Mouse (Mus musculus) erythroblast, embryonic 14.5 days (primary cell): ENCODE measurements around the gene Fgd2. TPM values are rescaled to one million over a fixed set of nuclear protein-coding genes. Genes with fewer than 3 reads are reported as not detected.

Experiments used
- H3K27me3 ChIP-seq: 2 replicates; pipeline ENCODE4 v1.6.1; 2012; ENCODE audit warnings: inconsistent platforms; ENCODE audit not compliant: control insufficient read depth
- H3K36me3 ChIP-seq: 2 replicates; pipeline ENCODE4 v1.6.1; 2012; ENCODE audit warnings: mild to moderate bottlenecking, inconsistent platforms; ENCODE audit not compliant: control insufficient read depth
- H3K4me1 ChIP-seq: 2 replicates; pipeline ENCODE4 v1.6.1; 2012; ENCODE audit warnings: inconsistent platforms; ENCODE audit not compliant: control insufficient read depth
- H3K4me3 ChIP-seq: replicated peaks from 2 replicates; pipeline ENCODE3; 2012; ENCODE audit warnings: moderate library complexity, mild to moderate bottlenecking, inconsistent platforms
- H3K9me3 ChIP-seq: 2 replicates; pipeline ENCODE4 v1.6.1; 2012; ENCODE audit warnings: low read length, inconsistent platforms, mixed read lengths; ENCODE audit not compliant: control insufficient read depth
- GATA1 ChIP-seq: IDR thresholded peaks from 2 replicates; pipeline ENCODE4 v1.6.1; 2012; ENCODE audit warnings: low read length, inconsistent platforms, mixed read lengths
- TAL1 ChIP-seq: IDR thresholded peaks from 3 replicates; pipeline ENCODE4 v1.6.1; 2012; ENCODE audit warnings: low read length, inconsistent platforms, mixed read lengths
- polyA plus RNA-seq: library from polyadenylated mRNA; stranded (reverse); fragments of >175 nt; gene quantifications from 2 replicates; pipeline ENCODE4 v1.2.3, GENCODE M21; 2012

Fgd2 gene
- polyA plus RNA-seq, 1 experiment, result 0.28 TPM

DNA sequence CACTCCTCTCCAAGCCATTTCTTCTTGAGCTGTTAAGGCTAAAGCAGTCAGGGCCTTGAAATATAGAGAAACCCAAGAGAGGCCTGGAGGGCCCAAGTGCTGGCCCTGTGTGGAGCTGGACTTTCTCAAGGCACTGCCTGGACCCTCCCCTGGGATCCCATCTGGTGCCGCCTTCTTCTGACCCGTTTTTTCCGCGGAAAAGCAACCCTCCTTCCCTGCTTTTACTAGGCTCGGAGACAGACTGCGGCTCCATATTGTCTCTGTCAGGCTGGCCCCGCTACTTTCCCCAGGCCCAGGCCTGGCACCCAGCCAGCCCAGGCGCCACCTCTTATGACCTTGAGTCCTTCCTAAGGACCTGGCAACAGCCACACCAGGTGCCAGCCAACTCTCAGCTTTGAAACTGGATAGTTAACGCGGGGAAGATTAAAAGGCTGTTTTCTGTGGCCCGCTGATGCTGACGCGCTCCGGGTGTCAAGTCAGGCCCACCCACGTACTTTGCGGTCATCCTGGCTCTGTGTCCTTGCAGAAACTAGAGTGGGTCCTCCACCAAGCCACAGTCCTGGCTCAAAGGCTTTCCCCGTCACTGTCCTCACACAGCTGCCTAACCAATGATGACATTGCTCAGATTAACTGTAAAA lies 4.8 kb upstream of the Fgd2 start:
- H3K4me3 ChIP-seq, result no peak overlapping the region
- no peaks in the 10 kb centered on the region for H3K9me3 ChIP-seq

DNA sequence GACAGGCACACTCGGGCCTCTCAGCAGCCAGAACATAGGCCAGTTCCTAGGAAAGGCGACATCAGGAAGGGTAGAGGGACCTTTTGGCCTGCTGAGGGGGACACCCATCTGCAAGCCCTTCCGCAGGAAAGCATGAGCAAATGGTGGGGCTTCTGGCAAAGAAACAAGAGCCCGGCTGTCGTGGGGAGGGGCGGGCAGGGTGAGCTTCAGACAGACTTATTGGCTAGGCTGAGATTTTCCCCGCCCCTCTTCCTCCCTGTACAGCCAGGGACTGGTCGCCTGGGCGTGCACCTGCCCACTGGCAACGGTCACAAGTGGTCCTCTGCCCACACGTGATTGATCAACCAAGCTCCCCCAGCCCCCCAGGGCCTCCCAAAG lies 4.2 kb upstream of the Fgd2 start:
- Histone ChIP-seq H3K27me3 (peaks cover 3% of the 10 kb centered on the region; the same call in 1 of the 2 replicates), H3K36me3 (no peaks in the 10 kb centered on the region), H3K4me3 (no peak overlapping the region), H3K9me3 (no peaks in the 10 kb centered on the region), H3K4me1 (no peaks in the 10 kb centered on the region; the same call in 1 of the 2 replicates)
- TF ChIP-seq TAL1 (no peak), GATA1 (no peak)

More for the DNA sequence above, 4.8 kb upstream of the Fgd2 start:
- Histone ChIP-seq H3K36me3 (no peaks in the 10 kb centered on the region), H3K27me3 (peaks cover 3% of the 10 kb centered on the region; the same call in 1 of the 2 replicates), H3K4me1 (no peaks in the 10 kb centered on the region; the same call in 1 of the 2 replicates)
- no peak for TF ChIP-seq TAL1
- no peak for TF ChIP-seq GATA1

DNA sequence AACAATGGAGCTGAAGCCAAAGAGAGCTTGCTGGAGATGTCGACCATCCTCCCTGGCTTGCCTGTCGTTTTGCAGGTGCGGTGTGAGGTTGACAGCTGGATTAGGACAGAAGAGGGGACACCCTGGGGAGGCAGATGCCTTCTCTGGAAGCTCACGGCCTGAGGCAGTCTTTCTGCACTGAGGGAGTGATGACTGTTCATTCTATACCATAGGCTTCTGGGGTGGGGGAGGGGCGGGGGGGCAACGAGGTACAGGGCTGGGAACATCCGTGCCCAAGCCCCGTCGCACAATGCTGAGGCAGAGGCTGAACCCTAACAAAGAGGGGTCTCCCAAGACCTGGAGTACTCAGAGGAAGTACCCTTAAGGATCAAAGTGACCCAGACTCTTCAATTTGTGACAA lies 3.8 kb upstream of the Fgd2 start:
- Histone ChIP-seq H3K36me3 (no peaks in the 10 kb centered on the region), H3K27me3 (peaks cover 3% of the 10 kb centered on the region; the same call in 1 of the 2 replicates), H3K9me3 (no peaks in the 10 kb centered on the region), H3K4me1 (no peaks in the 10 kb centered on the region; the same call in 1 of the 2 replicates), H3K4me3 (no peak overlapping the region)
- TF ChIP-seq GATA1 (no peak), TAL1 (no peak)

DNA sequence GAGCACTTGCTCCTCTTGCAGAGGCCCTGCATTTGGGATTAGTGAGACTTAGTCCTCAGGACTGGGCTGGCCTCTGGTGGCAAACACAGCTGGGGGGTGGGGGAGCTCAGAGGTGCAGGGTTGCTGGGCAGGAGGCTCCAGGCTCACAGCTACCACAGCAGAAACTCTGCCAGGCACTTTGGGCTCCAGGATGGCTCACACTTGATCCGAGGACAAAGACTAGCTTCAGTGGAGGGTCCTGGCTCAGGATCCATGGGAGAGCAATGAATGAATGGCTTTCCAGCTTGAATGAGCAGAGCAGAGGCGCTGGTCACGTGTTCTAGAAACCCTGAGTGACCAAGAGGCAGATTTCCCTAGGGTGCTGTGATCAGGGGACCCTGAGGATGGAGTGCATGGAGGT lies 1.8 kb upstream of the Fgd2 start:
- no peaks in the 10 kb centered on the region; the same call in 1 of the 2 replicates for H3K4me1 ChIP-seq
- H3K36me3 ChIP-seq, result no peaks in the 10 kb centered on the region
- no peaks in the 10 kb centered on the region for H3K9me3 ChIP-seq
- no peak for TF ChIP-seq TAL1
- no peak for TF ChIP-seq GATA1
- H3K4me3 ChIP-seq, result no peak overlapping the region
- peaks cover 3% of the 10 kb centered on the region; the same call in 1 of the 2 replicates for H3K27me3 ChIP-seq

DNA sequence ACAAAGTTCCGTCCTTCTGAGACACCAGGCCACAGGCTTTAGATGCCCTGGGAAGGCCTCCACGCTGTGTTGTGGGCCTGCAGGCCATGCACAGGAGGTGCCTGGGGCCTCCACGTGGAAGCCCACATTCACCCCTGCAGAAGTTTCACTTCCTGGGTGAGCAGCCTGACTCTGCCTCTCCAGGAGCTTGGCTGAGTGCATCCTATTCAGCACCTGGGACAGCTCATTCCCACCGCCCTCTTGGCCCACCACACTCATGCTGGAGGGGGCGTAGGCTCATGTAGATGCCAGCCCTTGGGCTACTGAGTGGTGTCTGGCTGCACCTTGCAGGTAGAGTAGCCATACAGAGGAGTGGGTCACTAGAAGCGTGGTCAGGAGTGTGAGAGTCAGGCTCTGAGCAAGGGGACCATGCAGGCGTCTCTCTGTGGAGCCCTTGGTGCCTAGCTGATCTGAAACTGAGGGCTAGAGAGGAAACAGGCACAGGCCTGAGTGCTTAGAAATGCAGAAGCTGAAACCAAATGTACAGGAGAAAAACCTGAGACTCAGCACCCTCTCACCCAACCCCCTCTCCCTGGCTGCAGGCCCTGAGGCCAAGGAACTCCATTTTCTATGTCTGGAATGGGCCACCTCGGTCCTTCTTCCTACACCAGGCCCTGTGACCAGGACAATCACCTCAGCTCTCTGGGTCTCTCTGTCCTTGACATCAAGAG lies 1.4 kb downstream of the Fgd2 start:
- TF ChIP-seq GATA1 (no peak), TAL1 (no peak)
- Histone ChIP-seq H3K4me3 (no peak overlapping the region), H3K36me3 (no peaks in the 10 kb centered on the region), H3K9me3 (no peaks in the 10 kb centered on the region), H3K4me1 (no peaks in the 10 kb centered on the region; the same call in 1 of the 2 replicates), H3K27me3 (no peaks in the 10 kb centered on the region)

DNA sequence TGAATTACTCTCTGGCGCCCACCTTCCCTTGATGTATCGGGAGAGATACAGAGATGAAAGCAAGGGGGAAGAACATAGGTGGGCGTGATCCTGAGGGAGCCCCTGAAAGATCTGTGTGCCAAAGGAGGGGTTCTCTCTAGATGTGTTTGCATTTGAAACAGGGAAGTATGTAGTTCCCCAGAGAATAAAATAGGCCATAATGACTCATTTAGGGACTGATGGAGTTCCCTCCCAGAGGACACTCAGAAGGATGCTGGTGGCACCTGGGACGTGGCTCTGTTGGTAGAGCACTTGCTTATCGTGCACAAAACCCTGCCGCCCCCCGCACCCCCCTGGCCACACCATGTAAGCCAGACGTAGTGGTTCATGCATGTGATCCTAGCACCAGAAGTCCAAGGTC lies 2.4 kb downstream of the Fgd2 start:
- H3K4me1 ChIP-seq, result no peaks in the 10 kb centered on the region; the same call in 1 of the 2 replicates
- no peaks in the 10 kb centered on the region for H3K27me3 ChIP-seq
- TF ChIP-seq GATA1 (no peak), TAL1 (no peak)
- H3K36me3 ChIP-seq, result no peaks in the 10 kb centered on the region
- H3K9me3 ChIP-seq, result no peaks in the 10 kb centered on the region
- no peak overlapping the region for H3K4me3 ChIP-seq

DNA sequence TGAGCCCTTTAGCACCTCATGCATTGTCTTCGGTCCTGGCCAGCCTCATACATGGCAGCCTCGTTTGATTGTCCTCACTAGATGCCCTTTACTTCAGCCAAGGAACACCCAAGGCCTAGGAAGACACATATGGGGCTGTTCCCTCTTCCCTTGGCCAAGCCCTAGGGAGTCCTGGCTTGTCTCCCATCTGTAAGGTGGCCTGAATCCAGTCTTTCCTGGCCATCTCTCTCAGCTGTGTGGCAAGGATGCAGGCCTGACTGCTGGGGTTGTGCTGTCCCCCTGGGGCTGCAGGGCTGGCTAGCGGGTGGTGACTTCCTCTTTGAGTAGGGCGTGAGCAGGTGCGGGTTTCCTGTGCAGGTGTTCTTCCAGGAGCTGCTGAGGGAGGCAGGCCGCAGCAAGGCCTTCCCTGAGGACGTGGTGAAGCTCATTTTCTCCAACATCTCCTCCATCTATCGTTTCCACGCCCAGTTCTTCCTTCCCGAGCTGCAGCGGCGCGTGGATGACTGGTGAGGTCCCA lies 4.4 kb downstream of the Fgd2 start:
- no peaks in the 10 kb centered on the region for H3K9me3 ChIP-seq
- H3K27me3 ChIP-seq, result no peaks in the 10 kb centered on the region
- no peak for TF ChIP-seq TAL1
- no peak for TF ChIP-seq GATA1
- H3K4me3 ChIP-seq, result no peak overlapping the region
- H3K4me1 ChIP-seq, result no peaks in the 10 kb centered on the region; the same call in 1 of the 2 replicates
- no peaks in the 10 kb centered on the region for H3K36me3 ChIP-seq

DNA sequence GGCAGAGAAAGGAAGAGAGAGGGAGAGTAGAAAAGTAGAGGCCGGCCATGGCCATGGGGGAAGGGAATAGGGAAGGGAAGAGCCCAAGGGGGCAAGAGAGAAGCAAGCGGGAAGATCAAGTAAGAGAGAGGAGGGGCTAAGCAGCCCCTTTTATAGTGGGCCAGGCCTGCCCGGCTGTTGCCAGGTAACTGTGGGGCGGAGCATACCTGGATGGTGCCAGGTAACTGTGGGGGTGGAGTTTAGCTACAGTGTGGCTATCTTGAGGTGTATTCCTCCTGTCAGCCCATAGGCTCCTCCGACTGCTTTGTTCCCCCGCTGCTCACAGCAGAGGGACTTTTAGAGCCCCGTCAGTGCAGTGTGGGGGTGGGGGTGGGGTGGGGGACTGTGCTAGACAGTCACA lies 8.0 kb downstream of the Fgd2 start:
- peaks cover 7% of the 10 kb centered on the region for H3K4me1 ChIP-seq
- H3K9me3 ChIP-seq, result no peaks in the 10 kb centered on the region
- TF ChIP-seq TAL1 (no peak), GATA1 (no peak)
- no peaks in the 10 kb centered on the region for H3K27me3 ChIP-seq
- H3K36me3 ChIP-seq, result no peaks in the 10 kb centered on the region
- no peak overlapping the region for H3K4me3 ChIP-seq

DNA sequence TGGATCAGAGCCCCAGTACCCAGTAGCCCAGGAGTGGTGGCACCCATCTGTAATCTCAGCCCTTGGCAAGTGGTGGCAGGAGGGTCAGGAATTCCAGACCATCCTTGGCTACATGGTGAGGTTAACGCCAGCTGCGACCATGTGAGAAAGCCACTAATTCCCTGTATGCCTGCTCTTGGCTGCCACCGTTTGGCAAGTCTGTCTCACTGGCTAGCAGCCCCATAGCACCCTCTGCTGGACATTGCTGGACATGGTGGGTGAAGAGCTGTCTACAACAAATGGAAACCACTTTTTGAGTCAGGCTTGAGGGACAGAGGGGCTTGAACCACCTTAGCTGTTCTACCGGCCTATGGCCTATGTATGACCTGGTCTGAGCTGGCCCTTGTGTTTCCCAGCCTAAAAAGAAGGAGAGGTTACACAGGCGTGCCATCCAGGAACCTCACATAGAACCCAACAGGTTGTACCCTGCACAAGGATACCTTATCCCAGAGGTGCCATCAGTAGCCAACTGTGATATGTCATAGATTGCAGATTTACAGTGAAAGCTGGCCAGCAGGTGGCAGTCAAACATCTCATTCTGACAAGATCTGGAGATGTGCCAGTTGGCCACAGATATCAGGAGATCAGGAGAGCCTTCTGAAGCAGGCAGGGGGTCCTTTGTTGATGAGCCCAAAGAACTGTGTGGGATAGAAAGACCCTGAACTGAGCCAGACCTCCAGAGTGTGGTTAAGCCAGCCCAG lies 10.4 kb downstream of the Fgd2 start:
- peaks cover 11% of the 10 kb centered on the region for H3K4me1 ChIP-seq
- no peaks in the 10 kb centered on the region for H3K27me3 ChIP-seq
- H3K9me3 ChIP-seq, result no peaks in the 10 kb centered on the region
- TF ChIP-seq TAL1 (no peak), GATA1 (no peak)
- H3K36me3 ChIP-seq, result no peaks in the 10 kb centered on the region
- no peak overlapping the region for H3K4me3 ChIP-seq
